Mouse (Mus musculus) forelimb bud, embryonic 11.5 days (tissue): ENCODE results near the gene Trim61.
"Not testable (repeated sequence)": the region's sequence is repeated elsewhere in the genome, so short reads cannot be mapped to it uniquely, and the experiment has no call there.

Experiments used
- DNase-seq: peaks from one replicate; pipeline ENCODE4 v3.0.0-alpha.2; 2012; ENCODE audit warnings: low read depth, low spot score

Trim61 gene

DNA sequence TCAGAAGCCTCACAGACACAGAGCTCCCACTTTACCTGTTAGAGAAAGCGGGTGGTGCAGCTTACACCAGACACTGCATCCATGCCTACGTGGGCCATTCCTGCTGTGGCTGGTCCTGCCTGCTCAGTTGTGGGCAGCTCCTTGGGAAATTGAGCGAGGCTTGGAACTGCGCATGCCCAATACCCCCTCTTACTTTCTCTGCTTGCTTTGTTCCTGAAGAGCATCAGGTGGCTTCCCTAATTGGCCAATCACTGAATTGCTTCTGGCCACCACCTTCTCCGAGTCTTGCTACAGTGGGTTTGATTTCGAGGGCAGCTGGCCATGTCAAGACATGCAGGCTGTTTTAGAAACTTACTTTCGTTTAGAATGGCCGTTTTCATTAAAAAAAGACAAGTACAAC is at the start of gene Trim61, which contains the start of gene Trim60:
Trim61 (minus strand) TSS at position 101 of the 400 bp plus-strand sequence.
Trim60 (minus strand) TSS at position 162 of the 400 bp plus-strand sequence.
- DNase-seq = no peak

DNA sequence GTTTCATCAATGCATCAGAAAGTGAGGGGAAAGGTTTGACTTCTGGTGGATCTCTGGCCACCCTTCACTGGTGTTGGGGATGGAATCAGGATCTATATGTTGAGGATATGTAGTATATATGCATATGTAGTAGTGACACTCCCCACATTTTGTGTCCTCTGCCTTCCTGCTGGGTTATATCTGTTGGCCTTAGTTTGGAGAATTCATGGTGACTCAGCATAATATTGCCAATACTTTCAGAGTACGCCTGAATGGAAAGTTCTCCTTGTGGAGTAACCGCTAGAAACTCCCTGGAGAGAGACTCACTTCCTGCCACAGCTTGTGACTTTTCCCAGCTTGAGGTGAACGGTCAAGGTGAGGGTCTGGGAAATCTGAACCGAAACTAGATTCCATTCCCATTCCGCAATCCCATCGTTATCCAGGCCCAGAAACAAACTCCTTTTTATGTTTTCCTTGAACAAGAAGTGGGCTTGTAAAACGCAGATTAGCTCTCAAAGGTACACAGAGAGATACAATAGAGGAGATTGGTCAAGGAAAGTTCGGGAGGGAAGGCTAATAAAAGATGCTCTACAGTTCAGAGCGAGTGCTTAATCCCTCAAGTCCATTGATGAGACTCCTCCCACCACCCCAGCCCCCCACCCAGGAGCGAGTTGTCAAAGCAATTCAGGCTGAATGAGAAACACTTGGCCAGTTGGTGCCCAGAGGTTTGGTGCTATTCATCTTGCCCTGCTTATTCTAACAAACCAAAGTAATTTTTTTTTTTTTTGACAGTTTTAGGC is 49.6 kb upstream of the Trim61 start:
- DNase-seq = no peak

DNA sequence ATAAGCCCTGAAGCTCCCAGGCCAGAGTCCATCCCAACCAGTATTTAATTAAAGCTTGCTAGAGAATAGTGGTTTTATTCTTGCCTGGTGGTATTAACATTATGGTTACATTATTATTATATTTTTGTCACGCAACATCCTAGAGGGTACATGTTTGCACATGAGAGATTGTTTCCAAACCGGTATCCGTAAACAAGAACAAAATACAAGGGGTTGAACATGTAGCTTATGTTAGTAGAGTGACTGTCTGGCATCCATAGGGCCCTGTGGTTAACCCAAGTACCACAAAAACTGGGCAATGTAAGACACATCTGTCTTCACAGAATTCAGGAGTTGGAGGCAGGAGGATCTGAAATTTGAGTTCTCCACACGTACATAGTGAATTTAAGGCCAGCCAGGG is 48.7 kb upstream of the Trim61 start:
- no peak for DNase-seq

DNA sequence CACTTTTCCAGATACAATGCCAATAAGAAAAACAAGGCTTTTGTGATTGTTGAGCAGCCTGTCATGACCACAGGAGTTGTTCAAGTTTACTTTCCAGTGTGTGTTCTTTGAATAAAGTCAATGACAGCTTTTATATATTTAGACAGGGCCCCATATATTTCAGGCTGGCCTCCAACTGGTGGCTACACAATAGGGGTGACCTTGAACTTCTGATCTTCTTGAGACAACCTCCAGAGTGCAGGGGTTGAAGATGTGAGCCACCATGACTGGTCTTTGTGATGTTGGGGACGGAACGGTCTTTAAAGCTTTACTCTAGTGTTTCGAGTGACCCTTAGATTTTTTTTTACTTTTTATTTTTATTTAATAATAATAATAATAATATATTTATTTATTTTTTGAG is 47.3 kb upstream of the Trim61 start:
- no peak for DNase-seq

DNA sequence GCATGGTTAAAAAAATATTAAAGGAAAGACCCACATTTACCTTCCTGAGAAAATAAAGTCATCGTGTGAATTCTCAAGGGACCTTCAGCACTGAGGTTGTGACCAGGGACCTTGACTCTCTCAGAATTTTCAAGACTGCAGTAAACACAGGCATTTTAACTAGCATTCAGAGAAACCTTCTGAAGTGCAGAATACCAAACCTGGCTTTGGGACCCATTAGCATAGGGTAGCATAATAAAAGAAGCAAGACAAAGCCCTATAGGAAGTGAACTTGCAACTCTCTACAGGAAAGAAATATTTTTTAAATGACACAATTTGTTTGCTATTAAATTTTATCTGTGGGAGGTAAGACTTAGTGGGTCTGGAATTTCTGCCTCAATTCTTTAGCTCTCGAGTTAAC is 45.7 kb upstream of the Trim61 start:
- no peak for DNase-seq

DNA sequence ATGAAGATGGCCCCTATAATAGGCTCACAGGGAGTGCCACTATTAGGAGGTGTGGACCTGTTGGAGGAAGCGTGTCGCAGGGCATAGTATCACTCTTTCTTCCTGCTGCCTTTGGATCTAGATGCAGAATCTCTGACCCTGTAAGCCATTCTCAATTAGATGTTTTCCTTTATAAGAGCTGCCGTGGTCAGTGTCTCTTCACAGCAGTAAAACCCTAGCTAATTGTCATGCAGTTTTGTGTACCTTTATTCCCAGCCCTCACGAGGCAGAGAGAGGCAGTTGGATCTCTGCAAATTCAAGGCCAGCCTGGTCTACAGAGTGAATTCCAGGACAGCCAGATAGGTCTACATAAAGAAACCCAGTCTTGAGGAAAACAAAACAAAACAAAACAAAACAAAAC is 43.9 kb upstream of the Trim61 start:
- no peak for DNase-seq

DNA sequence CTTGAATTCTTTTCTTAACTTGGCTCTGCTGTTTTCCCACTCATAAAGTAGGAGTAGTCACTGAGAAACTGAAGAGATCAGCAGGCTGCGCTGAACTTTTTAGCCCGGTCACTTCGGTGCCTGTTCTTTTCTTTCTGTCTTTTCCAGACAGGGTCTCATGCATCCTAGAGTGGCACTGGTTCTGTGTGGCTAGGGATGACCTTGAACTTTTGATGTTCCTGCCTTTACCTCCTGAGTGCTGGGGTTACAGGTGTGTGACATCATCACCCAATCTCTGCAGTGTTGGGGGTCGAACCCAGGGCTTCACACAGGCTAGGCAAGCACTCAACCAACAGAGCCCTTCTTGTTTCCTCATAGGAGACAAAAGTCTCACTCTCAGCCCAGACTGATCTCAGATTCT is 38.4 kb upstream of the Trim61 start:
- DNase-seq = no peak

DNA sequence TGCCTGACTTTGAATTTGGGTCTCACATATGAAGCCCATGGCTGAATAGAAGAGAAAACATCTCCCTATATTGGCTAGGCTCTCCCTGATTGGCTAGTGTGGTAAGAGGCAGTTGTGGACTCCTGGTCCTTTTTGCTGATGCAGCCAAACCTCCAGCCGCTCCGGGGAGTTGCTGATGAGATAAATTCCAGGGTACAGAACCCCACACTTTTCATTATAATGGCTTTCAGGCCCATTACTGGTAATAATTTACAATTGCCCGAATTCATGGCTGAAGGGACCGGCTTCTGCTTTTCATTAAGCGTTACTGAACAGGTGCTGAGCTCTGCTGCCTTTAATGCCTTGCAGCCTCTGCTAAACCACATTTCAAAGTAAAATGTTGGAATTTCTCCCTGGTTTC is 35.6 kb upstream of the Trim61 start:
- DNase-seq = peak; percentile 85

DNA sequence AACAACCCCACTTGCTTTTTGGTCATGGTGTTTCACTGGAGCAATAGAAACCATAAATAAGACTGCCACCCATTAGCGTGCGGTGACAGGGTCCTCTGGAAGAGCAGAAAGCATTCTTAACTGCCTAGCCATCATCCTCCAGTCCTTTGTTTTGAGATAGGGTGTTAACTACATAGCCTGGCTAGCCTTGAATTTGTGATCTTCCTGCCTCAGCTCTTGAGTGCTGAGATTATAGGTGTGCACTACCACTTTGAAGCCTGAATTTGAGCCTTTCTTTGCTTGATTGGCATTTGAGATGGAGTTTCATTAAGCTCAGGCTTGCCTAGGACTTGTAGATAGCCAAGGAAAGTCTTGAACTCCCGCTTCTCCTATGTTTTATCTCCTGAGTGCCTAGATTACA is 35.2 kb upstream of the Trim61 start:
- no peak for DNase-seq

DNA sequence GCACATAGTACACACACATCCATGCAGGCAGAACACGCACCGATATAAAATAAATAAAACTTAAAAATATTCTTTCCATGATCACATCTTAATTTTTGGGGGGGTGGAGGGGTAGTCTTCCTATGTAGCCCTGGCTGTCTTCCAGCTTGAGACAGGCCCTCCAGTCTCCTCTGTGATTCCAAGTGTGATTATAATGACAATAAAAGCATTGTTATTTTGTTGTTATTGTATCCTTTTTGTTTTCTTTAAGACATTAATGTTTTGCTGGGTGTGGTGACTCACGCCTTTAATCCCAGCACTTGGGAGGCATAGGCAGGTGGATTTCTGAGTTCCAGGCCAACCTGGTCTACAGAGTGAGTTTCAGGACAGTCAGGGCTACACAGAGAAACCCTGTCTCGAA is 29.5 kb upstream of the Trim61 start:
- DNase-seq = no peak

DNA sequence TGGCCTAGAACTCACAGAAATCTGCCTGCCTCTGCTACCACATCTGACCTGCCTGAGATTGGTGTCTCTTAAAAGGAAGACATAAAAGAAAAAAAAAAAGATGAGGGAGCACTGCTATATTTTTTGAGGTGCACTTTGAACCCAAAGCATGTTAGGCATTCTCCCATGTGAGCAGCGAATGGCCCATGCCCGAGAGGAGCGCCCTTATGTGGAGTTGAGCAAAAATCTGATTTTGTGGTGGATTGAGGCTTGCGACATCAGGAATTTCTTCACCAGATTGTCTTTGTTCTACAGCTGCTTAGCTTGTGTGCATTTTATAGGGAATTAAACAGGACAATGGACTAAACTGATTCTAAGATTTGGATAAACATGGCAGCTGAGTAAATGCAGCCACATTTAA is 28.9 kb upstream of the Trim61 start:
- DNase-seq = no peak

DNA sequence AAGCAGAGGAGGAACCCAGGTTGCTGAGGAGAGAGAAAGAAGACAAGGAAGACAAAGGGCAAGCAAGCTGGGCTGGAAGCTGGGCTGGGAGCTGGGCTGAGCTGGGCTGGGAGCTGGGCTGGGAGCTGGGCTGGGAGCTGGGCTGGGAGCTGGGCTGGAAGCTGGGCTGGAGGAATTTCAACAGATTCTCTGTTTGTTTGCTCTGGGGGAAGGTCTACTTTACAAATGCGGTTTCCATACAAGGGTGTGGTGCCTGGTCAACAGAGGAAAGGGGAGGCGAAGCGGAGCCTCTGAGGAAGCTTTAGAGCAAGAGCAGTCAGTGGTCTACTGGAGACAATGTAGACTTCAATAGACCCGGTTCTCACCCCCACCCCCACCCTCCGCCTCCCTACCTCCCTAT is 28.2 kb upstream of the Trim61 start:
- no peak for DNase-seq

DNA sequence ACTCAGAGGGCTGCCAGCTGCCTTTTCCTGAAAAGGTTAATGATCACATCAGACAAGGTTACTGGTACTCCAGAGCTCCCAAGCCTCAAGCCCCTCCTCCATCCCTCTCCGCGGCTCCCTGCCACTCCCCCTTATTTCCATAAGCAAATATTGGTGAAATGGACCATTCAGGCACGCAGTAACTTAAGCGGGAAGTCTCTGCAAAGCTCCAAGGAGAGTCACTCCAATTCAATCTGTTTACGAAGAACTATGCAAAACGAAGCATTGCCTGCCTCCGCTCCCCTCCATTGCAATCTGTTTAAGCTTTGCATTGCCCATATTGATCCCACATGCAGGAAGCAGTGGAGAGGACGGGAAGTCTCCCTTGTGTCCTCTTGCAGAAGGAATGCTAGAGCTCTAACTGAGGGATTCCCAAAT is 18.8 kb upstream of the Trim61 start, which contains the start of gene Apela:
Apela (minus strand) TSS at position 220 of the 417 bp plus-strand sequence.
- peak; percentile 69 for DNase-seq

DNA sequence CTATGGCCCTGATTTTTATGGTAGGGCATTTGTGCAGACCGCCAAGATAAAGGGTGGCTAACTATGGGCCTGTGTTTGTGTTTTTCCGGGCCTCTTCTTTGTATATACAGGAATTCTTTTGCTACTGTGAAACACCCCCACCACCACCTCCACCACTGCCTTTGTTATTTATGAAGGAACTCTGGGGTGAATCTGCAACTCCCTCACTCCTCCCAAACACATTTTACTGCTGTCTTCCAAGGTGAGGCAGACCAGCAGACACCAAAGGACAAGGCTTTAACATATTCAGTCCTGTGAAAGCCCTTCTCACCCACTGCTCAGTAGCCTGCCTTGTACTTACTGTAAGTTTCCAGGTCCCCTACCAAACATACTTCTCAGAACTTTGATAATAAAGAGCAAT is 15.8 kb upstream of the Trim61 start:
- no peak for DNase-seq

DNA sequence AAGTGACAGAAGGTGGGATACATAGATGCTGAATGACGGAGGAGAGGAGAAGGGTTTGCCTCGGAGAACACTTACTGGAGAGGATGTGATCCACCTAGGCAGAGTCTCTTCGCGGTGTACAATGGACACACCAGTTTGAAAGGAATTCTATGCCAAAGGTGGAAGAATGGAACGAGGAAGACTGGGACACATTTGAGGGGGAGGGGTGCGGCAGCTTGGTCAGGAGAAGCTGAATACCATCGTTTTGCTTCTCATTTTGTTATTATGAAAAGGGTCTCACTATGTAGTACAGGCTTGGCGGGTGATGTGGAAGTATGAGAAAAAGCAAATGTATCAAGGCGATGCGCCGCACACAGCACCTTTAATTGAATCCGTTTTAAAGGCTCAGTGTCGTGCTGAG is 14.7 kb upstream of the Trim61 start:
- no peak for DNase-seq

DNA sequence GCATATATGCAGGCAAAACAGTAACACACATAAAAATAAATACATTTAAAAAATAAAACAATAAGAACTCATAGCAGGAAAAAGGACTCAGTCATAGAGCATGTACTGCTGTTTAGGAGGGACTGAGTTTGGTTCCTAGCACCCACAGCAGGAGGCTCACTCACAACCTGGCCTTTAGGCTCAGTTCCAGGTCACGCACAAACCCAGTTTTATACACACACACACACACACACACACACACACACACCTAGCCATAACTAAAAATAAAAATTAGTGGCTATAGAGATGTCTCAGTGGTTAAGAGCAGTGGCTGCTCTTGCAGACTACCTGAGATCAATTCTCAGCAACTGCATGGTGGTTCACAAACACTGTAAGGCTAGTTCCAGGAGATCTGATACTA is 13.8 kb upstream of the Trim61 start:
- no peak for DNase-seq

DNA sequence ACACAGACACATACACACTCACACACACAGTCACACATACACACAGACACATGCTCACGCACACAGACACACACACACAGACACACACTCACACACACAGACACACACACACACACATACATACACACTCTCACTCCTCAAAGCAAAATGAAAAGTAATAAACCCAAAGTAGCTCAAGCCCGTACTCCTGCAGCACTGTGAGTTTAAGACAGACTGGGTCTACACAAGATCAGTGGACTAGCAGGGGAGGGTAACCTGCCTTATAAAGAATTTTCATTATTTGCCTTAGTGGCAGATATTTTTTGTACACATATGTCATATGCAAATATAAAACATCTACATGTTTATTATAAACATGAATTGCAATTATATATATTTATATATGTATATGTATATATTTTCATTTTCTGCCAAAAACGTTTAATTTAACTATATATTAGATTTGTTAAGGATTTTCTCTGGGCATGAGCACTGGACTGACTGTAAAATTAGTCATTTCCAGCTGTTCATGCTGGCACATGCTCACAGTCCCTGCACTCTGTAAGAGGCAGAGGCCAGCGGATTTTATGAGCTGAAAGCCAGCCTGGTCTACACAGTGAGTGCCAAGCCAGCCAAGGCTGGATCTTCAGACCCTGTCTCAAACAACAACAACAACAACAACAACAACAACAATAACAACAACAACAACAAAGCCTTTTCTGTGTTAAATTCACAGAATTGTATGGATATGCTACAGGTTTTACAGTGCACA is 12.6 kb upstream of the Trim61 start:
- no peak for DNase-seq

DNA sequence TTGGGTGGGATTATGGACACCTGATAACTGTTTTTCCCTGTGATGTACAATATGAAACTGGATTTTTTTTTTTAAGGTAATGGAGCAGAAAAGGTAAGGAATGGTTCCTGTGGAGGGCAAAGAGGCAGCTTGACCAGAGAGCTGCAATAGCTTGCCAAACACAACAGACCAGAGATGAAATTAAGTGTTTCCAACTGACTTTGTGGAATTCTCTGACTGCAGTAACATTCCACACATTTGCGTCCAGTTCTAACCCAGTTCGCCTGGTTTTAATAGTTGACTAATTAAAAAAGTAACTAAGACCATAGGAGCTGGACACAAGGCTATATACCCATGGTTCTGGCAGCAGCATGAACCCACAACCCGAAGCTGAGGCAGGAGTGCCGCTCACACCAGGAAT is 11.5 kb upstream of the Trim61 start:
- DNase-seq = no peak

DNA sequence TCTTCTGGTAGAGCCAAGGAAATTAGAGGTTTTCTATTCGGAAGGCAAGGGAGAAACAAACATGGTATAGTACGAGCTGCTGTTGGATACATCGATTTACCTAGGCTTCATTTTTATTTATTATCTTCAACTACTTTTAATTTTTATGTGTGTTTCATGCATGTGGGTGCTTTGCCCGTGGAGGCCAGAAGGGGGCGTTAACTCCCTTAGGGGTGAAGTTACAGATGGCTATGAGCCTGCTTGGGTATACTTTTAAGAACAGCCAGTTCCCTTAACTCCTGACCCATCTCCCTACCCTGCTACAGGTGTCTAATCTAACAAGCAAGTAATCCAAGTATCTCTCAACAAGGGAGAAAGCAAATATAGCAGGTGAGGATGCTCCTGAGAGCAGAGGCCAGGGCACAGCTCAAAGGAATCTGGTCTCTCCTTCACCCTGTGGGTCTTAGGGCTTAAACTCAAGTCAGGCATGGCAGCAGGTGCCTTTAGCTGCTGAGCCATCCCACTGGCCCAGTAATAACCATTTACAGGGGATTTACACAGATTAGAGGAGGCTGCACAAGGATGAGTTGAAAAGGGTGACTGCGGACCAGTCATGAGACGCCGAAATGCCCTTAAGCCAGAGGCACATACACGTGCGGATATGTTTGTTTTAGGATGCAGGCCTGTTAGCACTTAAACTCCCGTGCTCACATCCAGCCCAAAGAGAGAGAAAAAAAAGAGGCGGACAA is 10.8 kb upstream of the Trim61 start:
- no peak for DNase-seq

DNA sequence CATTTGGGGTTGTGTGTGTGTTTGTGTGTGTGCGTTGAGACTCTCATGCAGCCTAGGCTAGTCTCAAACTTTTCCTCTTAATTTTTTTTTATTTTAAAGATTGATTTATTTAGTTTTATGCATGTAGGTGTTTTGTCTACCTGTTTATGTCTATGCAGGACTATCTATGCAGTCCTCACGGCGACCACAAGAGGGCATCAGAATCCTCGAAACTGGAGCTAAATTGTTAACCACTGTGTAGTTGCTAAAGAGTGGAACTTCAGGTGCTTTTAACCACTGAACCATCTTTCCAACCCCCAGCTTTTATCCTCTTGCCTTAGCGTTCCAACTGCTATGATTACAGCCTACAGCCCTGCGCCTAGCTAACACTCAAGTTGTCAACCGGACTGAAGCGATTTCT is 4.2 kb upstream of the Trim61 start:
- DNase-seq = peak; percentile 66

DNA sequence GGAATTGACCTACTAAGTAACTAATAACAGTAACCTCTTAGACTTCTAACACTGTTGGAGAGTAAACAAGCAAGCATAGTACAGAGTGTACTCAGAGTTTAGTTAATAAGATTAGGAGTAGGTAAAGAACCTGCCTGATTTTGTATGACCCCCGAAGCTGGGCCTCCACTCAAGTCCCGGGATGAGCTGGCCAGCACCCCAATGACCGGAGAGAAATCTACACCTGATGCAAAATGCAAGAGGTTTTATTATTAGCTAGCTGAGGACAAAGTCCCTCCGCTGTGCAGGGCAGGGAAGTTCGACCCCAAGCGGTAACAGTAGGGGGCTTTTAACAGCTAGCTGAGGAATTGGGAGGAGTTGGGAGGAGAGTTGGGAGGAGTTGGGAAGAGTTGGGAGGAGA is 10.7 kb downstream of the Trim61 start:
- not testable (repeated sequence) for DNase-seq

DNA sequence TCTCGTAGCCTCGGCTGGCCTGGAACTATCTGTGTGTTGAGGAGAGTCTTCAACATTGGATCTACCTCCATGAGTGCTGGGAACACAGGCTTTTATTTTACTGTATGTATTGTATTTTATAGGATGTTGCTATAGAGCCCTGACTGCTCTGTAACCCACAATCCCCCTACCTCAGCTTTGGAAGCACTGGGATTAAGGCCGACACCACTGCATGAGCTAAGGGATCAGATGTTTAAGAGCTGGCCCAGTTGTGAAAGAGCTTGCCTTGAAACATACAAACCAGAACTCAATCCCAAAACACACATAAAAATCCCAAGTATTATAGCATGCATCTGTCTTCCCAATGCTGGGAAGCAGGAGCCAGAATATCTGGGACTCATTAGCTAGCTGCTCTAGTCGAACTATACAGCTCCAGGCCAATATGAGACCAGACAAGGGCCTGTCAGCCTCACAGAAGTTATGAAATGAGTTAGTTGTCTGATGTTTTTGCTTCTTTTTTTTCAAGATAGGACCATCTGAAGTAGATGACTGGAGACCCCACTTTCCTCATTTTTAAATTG is 19.4 kb downstream of the Trim61 start:
- DNase-seq = no peak
